Mouse (Mus musculus) hindbrain, embryonic 11.5 days (tissue): ENCODE data around the gene Olfr924. TPM values are rescaled to one million over a fixed set of nuclear protein-coding genes. Genes with fewer than 3 reads are reported as not detected.
"Not testable (repeated sequence)": the region's sequence is repeated elsewhere in the genome, so short reads cannot be mapped to it uniquely, and the experiment has no call there.

ENCODE experiments used
- ATAC-seq: fragments of 200-750 bp; cut with Nextera tagmentation; 2 replicates; pipeline ENCODE4 v1.8.0; 2017; ENCODE audit warnings: mild to moderate bottlenecking, moderate TSS enrichment, moderate library complexity; ENCODE audit not compliant: low FRiP score
- DNase-seq: peaks from one replicate; pipeline ENCODE4 v3.0.0-alpha.2; 2015; ENCODE audit warnings: low spot score
- H3K27ac ChIP-seq: fragments of 300-500 bp; sonication (generic); 2 replicates; pipeline ENCODE4 v1.5.1; 2014; ENCODE audit warnings: mild to moderate bottlenecking, low read depth, low read length
- H3K27me3 ChIP-seq: fragments of 300-500 bp; sonication (generic); 2 replicates; pipeline ENCODE4 v1.6.1; 2014; ENCODE audit warnings: mild to moderate bottlenecking, low read length, moderate library complexity, mixed read lengths; ENCODE audit not compliant: control insufficient read depth, insufficient read depth
- H3K36me3 ChIP-seq: fragments of 300-500 bp; sonication (generic); 2 replicates; pipeline ENCODE4 v1.6.1; 2014; ENCODE audit warnings: mild to moderate bottlenecking, low read length, moderate library complexity, mixed read lengths; ENCODE audit not compliant: control insufficient read depth, insufficient read depth
- H3K4me1 ChIP-seq: fragments of 300-500 bp; sonication (generic); replicated peaks from 2 replicates; pipeline ENCODE4 v1.6.1; 2014; ENCODE audit warnings: low read length, mixed read lengths; ENCODE audit not compliant: control insufficient read depth, insufficient read depth
- H3K4me2 ChIP-seq: fragments of 300-500 bp; sonication (generic); replicated peaks from 2 replicates; pipeline ENCODE4 v1.6.1; 2014; ENCODE audit warnings: mild to moderate bottlenecking, low read depth, low read length
- H3K4me3 ChIP-seq: fragments of 300-500 bp; sonication (generic); 2 replicates; pipeline ENCODE4 v1.5.1; 2014; ENCODE audit warnings: low read depth, low read length
- H3K9ac ChIP-seq: fragments of 300-500 bp; sonication (generic); 2 replicates; pipeline ENCODE4 v1.6.1; 2014; ENCODE audit warnings: low read depth, low read length
- H3K9me3 ChIP-seq: fragments of 300-500 bp; sonication (generic); 2 replicates; pipeline ENCODE4 v1.6.1; 2016; ENCODE audit warnings: low read length; ENCODE audit not compliant: control insufficient read depth
- WGBS: fragments of 180-500 bp; shearing (Covaris S2); extraction: QIAGEN DNeasy Blood & Tissue Kit; methylation state at CpG from one replicate; pipeline ENCODE4 v1.1.7; 2014; 5-methylcytosine and 5-hydroxymethylcytosine counted together
- polyA plus RNA-seq: library from polyadenylated mRNA; unstranded; fragments of >200 nt; fragmentation: Nextera tagmentation; extraction: Ambion mirVana; gene quantifications from 2 replicates; pipeline ENCODE4 v1.2.1, GENCODE M21; 2014

Olfr924 gene
- polyA plus RNA-seq = not detected in 2 replicates

- H3K4me1 ChIP-seq = no peaks in the 10 kb centered on the region
- H3K9ac ChIP-seq = no peak within 1 kb of the TSS
- no peak for DNase-seq
- no peaks in the 10 kb centered on the region for H3K9me3 ChIP-seq
- no peak within 1 kb of the TSS for H3K27ac ChIP-seq
- ATAC-seq = no peak
- no peaks in the 10 kb centered on the region for H3K36me3 ChIP-seq
- H3K4me2 ChIP-seq = no peak within 1 kb of the TSS
- no peaks in the 10 kb centered on the region for H3K27me3 ChIP-seq
- H3K4me3 ChIP-seq = no peak within 1 kb of the TSS
- 89% methylated on average over 1 of the region's 1 CpGs for WGBS
Measured at GRCm38 (mm10) chr9:38844149-38844548, at the start of gene Olfr924. TSS of gene Olfr924 (plus strand) at chr9:38844449.

- no peak overlapping the region for H3K9ac ChIP-seq
- H3K27me3 ChIP-seq = no peaks in the 10 kb centered on the region
- DNase-seq (no peak), ATAC-seq (no peak)
- H3K27ac ChIP-seq = no peak overlapping the region
- H3K4me2 ChIP-seq = no peak overlapping the region
- H3K4me1 ChIP-seq = no peaks in the 10 kb centered on the region
- no peak overlapping the region for H3K4me3 ChIP-seq
- H3K36me3 ChIP-seq = no peaks in the 10 kb centered on the region
- no peaks in the 10 kb centered on the region for H3K9me3 ChIP-seq
Measured at GRCm38 (mm10) chr9:38805696-38806095, 38.6 kb upstream of the Olfr924 start.

GRCm38 (mm10) chr9:38814314-38814713, 29.9 kb upstream of the Olfr924 start, which contains the start of gene Olfr922:
TSS of gene Olfr922 (plus strand) at chr9:38814614.
- H3K9me3 ChIP-seq = no peaks in the 10 kb centered on the region
- 70% methylated on average over 2 of the region's 2 CpGs for WGBS
- ATAC-seq (no peak), DNase-seq (no peak)
- H3K4me2 ChIP-seq = no peak within 1 kb of the TSS
- H3K36me3 ChIP-seq = no peaks in the 10 kb centered on the region
- no peaks in the 10 kb centered on the region for H3K4me1 ChIP-seq
- H3K9ac ChIP-seq = no peak within 1 kb of the TSS
- no peak within 1 kb of the TSS for H3K4me3 ChIP-seq
- H3K27ac ChIP-seq = no peak within 1 kb of the TSS
- H3K27me3 ChIP-seq = no peaks in the 10 kb centered on the region

- no peak for ATAC-seq
- H3K9ac ChIP-seq = no peak overlapping the region
Measured at GRCm38 (mm10) chr9:38815458-38815986, 28.7 kb upstream of the Olfr924 start.

GRCm38 (mm10) chr9:38826245-38826644, 18.0 kb upstream of the Olfr924 start, which contains the start of gene Olfr923:
TSS of gene Olfr923 (plus strand) at chr9:38826545.
- ATAC-seq (no peak), DNase-seq (no peak)
- Histone ChIP-seq H3K4me1 (no peaks in the 10 kb centered on the region), H3K4me2 (no peak within 1 kb of the TSS), H3K36me3 (no peaks in the 10 kb centered on the region), H3K9me3 (no peaks in the 10 kb centered on the region), H3K4me3 (no peak within 1 kb of the TSS), H3K27me3 (no peaks in the 10 kb centered on the region), H3K27ac (no peak within 1 kb of the TSS), H3K9ac (no peak within 1 kb of the TSS)
- 90% methylated on average over 1 of the region's 1 CpGs for WGBS

More at GRCm38 (mm10) chr9:38815458-38815986, 28.7 kb upstream of the Olfr924 start:
- no peak overlapping the region for H3K4me2 ChIP-seq
- no peak overlapping the region for H3K27ac ChIP-seq
- 90% methylated on average over 1 of the region's 1 CpGs for WGBS
- no peak overlapping the region for H3K4me3 ChIP-seq
- no peaks in the 10 kb centered on the region for H3K9me3 ChIP-seq
- H3K27me3 ChIP-seq = no peaks in the 10 kb centered on the region
- H3K36me3 ChIP-seq = no peaks in the 10 kb centered on the region
- no peaks in the 10 kb centered on the region for H3K4me1 ChIP-seq
- DNase-seq = no peak

GRCm38 (mm10) chr9:38833027-38833426, 11.2 kb upstream of the Olfr924 start:
- Histone ChIP-seq H3K4me1 (no peaks in the 10 kb centered on the region), H3K4me2 (no peak overlapping the region), H3K9ac (no peak overlapping the region), H3K27me3 (no peaks in the 10 kb centered on the region), H3K4me3 (no peak overlapping the region), H3K36me3 (no peaks in the 10 kb centered on the region), H3K27ac (no peak overlapping the region), H3K9me3 (no peaks in the 10 kb centered on the region)
- no peak for DNase-seq
- WGBS = 86% methylated on average over 2 of the region's 2 CpGs
- no peak for ATAC-seq

GRCm38 (mm10) chr9:38854760-38855159, 10.5 kb downstream of the Olfr924 start, which contains the start of gene Olfr26:
TSS of gene Olfr26 (plus strand) at chr9:38855060.
- Histone ChIP-seq H3K9me3 (no peaks in the 10 kb centered on the region), H3K4me3 (no peak within 1 kb of the TSS), H3K36me3 (no peaks in the 10 kb centered on the region), H3K27ac (no peak within 1 kb of the TSS), H3K4me2 (no peak within 1 kb of the TSS), H3K4me1 (no peaks in the 10 kb centered on the region), H3K9ac (no peak within 1 kb of the TSS), H3K27me3 (no peaks in the 10 kb centered on the region)
- no peak for ATAC-seq
- no peak for DNase-seq

- not testable (repeated sequence) for H3K9ac ChIP-seq, H3K36me3 ChIP-seq, ATAC-seq, H3K4me1 ChIP-seq, H3K4me2 ChIP-seq, H3K9me3 ChIP-seq, H3K27ac ChIP-seq, H3K27me3 ChIP-seq, DNase-seq, H3K4me3 ChIP-seq
- 56% methylated on average over 2 of the region's 2 CpGs for WGBS
Measured at GRCm38 (mm10) chr9:38874880-38875279, 30.6 kb downstream of the Olfr924 start.

- no peaks in the 10 kb centered on the region for H3K36me3 ChIP-seq
- H3K4me1 ChIP-seq = no peaks in the 10 kb centered on the region
- H3K27me3 ChIP-seq = no peaks in the 10 kb centered on the region
- H3K9me3 ChIP-seq = no peaks in the 10 kb centered on the region
- H3K27ac ChIP-seq = no peak within 1 kb of the TSS
- ATAC-seq (no peak), DNase-seq (no peak)
- no peak within 1 kb of the TSS for H3K4me3 ChIP-seq
- no peak within 1 kb of the TSS for H3K9ac ChIP-seq
- H3K4me2 ChIP-seq = no peak within 1 kb of the TSS
- WGBS = 86% methylated on average over 2 of the region's 2 CpGs
Measured at GRCm38 (mm10) chr9:38876826-38877225, 32.6 kb downstream of the Olfr924 start, which contains the start of gene Olfr926. TSS of gene Olfr926 (plus strand) at chr9:38877126.
